Mouse (Mus musculus): Measurements from ENCODE around the gene Ap3b2. TPM values are rescaled to one million over a fixed set of nuclear protein-coding genes. Genes with fewer than 3 reads are reported as not detected.

Ap3b2 gene
- total and polyA plus RNA-seq, 3 experiments: 0.12 to 0.34 TPM; not detected in 1

DNA sequence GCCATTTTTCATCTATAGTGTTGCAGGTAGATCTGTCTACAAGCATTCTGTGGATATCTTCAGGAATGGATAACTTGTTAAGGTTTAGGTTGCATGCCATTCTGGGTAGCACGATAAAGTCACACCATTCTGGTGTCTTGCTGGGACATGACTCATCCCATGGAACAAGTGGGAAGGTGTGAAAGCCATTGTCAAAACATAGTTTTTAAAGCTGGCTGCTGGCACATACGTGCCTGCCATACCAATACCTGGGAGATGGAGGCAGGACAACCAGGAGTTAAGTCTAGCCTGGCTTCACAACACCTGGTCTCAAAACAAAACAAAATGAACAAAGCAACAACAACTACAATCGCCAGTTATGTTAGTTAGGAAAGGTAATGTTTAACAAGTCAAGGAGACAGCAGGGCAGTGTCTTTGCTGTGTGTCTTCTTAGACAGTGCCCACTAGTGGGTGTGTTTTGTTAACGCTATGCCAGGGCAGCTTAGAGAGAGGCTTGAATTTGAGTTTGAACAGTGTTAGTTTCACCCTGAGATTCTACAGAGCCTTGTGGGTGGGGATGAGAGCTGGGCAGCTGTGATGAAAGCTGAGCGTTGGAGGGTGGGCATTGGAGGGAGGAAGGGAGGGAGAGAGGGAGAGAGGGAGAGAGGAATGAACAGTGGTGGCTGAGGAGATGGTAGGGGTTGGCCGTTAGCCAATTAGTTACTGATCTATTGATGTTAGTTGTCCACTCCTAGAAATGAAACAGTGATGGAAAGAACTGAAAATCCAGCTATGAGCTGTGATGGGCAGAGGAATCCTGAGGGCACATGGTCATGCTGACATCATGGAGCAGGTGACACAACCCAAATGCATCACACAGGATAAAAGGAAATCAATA lies 22.7 kb upstream of the Ap3b2 start:
- WGBS: 61% methylated on average over 6 of the region's 6 CpGs
- H3K27ac ChIP-seq: no peak overlapping the region
- H3K9ac ChIP-seq (ENCODE audit: low read depth, low read length): no peak overlapping the region
- H3K36me3 ChIP-seq (ENCODE audit: control insufficient read depth, insufficient read depth, low read length): no peaks in the 10 kb centered on the region
- intact Hi-C loops (cut with DNase I): no loop called here
- no peaks in the 10 kb centered on the region for H3K79me2 ChIP-seq (replicated peaks; ENCODE audit: control insufficient read depth, insufficient read depth, low read length)
- no peaks in the 10 kb centered on the region for H3K27me3 ChIP-seq (ENCODE audit: control insufficient read depth, insufficient read depth, low read length)
- H3K4me3 ChIP-seq: no peak overlapping the region
- TF ChIP-seq EP300 (IDR thresholded peaks at IDR 0.05; ENCODE audit: insufficient read depth, low read depth, low read length) (no peak), POLR2A (IDR thresholded peaks at IDR 0.05; ENCODE audit: insufficient read depth, low read depth, low read length) (no peak), CTCF (IDR thresholded peaks at IDR 0.05) (no peak)
- DNase-seq: no peak
- no peaks in the 10 kb centered on the region for H3K4me1 ChIP-seq (ENCODE audit: control insufficient read depth, insufficient read depth, low read length)

DNA sequence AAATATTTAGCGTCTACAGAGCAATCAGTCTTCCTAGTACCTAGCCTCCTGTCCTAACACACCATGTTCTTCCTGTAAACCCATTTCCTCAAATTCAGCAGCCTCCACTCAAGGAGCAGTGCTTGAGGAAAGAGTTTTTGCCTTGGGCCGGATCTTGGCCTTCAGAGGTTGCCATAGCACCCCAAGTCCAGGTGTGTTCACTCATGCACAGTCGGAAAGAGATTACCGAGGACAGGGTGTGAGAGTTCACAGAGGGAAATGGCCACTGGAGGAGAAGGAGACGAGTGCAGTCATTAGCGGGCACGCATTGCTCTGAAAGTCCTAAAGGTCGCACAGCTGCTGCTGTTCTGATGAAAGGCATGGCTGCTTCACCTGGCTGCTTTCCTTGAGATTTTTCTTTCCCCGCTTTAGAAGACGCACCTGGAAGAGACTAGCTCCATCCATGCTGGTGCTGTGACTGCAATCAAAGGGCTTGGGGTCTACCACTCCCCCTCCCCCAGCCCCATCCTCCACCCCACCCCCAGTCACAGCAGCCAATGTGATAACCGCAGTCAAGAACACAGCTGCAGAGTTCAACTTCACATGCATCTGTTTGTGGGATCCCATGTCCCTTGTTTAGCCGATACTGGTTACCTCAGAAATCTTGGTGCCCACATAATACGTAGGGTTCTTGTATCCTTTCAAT lies 21.3 kb upstream of the Ap3b2 start:
- H3K79me2 ChIP-seq (replicated peaks; ENCODE audit: control insufficient read depth, insufficient read depth, low read length): no peaks in the 10 kb centered on the region
- H3K27ac ChIP-seq: no peak overlapping the region
- no peak for DNase-seq
- WGBS: 54% methylated on average over 13 of the region's 13 CpGs
- H3K4me3 ChIP-seq: no peak overlapping the region
- intact Hi-C loops (cut with DNase I): no loop called here
- TF ChIP-seq EP300 (IDR thresholded peaks at IDR 0.05; ENCODE audit: insufficient read depth, low read depth, low read length) (no peak), POLR2A (IDR thresholded peaks at IDR 0.05; ENCODE audit: insufficient read depth, low read depth, low read length) (no peak), CTCF (IDR thresholded peaks at IDR 0.05) (no peak)
- H3K4me1 ChIP-seq (ENCODE audit: control insufficient read depth, insufficient read depth, low read length): no peaks in the 10 kb centered on the region
- no peak overlapping the region for H3K9ac ChIP-seq (ENCODE audit: low read depth, low read length)
- H3K27me3 ChIP-seq (ENCODE audit: control insufficient read depth, insufficient read depth, low read length): no peaks in the 10 kb centered on the region
- no peaks in the 10 kb centered on the region for H3K36me3 ChIP-seq (ENCODE audit: control insufficient read depth, insufficient read depth, low read length)

DNA sequence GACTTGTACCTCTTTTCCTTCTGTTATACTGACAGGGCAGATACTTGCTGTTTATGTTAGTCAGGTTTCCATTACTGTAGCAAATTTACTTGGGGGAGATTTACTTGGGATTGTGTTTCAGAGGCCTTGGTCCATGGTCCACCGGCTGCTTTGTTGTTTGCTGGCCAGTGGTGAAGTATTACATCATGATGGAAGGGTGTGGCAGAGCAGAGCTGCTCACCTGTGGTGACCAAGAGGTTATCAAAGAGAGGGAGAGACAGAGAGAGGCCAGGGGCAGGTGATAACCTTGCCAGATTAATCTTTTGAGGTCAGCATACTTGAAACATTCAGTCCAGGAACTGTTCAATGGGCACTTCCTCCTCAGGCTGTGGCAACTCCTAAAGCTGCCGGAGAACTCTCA lies 7.3 kb upstream of the Ap3b2 start:
- WGBS: 59% methylated on average over 2 of the region's 2 CpGs
- Histone ChIP-seq H3K27ac (no peak overlapping the region), H3K4me1 (ENCODE audit: control insufficient read depth, insufficient read depth, low read length) (no peaks in the 10 kb centered on the region), H3K9ac (ENCODE audit: low read depth, low read length) (no peak overlapping the region), H3K79me2 (replicated peaks; ENCODE audit: control insufficient read depth, insufficient read depth, low read length) (no peaks in the 10 kb centered on the region), H3K27me3 (ENCODE audit: control insufficient read depth, insufficient read depth, low read length) (no peaks in the 10 kb centered on the region), H3K4me3 (no peak overlapping the region), H3K36me3 (ENCODE audit: control insufficient read depth, insufficient read depth, low read length) (no peaks in the 10 kb centered on the region)
- no peak for TF ChIP-seq EP300 (IDR thresholded peaks at IDR 0.05; ENCODE audit: insufficient read depth, low read depth, low read length)
- no peak for TF ChIP-seq CTCF (IDR thresholded peaks at IDR 0.05)
- no peak for TF ChIP-seq POLR2A (IDR thresholded peaks at IDR 0.05; ENCODE audit: insufficient read depth, low read depth, low read length)
- no peak for DNase-seq
- intact Hi-C loops (cut with DNase I): no loop called here

DNA sequence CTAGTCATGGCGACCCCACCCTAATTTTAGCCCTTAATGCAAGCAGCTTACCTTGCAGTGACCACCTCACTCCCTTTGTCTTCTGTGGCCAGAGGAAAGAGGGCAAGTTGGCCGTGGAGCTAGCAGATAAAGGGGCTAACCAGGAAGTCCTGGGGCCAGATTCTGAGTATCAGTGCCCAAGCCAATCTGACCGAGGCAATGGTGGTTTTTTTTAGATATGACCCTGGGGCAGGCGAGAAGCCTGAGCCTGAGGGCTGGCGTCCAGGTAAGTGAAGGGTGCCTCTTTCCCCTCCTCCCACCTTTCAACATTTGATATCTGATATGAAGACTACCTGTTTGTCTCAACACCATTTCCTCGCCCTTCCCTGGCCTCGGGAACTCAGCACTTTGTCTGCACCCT lies 4.5 kb upstream of the Ap3b2 start, which contains the start of gene BC048679:
Gene BC048679, minus strand, starts transcription at position 101 of the 400 bp plus-strand sequence.
- TF ChIP-seq CTCF (IDR thresholded peaks at IDR 0.05) (no peak), EP300 (IDR thresholded peaks at IDR 0.05; ENCODE audit: insufficient read depth, low read depth, low read length) (no peak), POLR2A (IDR thresholded peaks at IDR 0.05; ENCODE audit: insufficient read depth, low read depth, low read length) (no peak)
- Histone ChIP-seq H3K4me1 (ENCODE audit: control insufficient read depth, insufficient read depth, low read length) (no peaks in the 10 kb centered on the region), H3K36me3 (ENCODE audit: control insufficient read depth, insufficient read depth, low read length) (no peaks in the 10 kb centered on the region), H3K27ac (no peak within 1 kb of the TSS), H3K9ac (ENCODE audit: low read depth, low read length) (no peak within 1 kb of the TSS), H3K4me3 (no peak within 1 kb of the TSS), H3K79me2 (replicated peaks; ENCODE audit: control insufficient read depth, insufficient read depth, low read length) (no peaks in the 10 kb centered on the region), H3K27me3 (ENCODE audit: control insufficient read depth, insufficient read depth, low read length) (0 out of 2 replicates have a peak, but pooled peaks cover 2% of the 10 kb centered on the region)
- intact Hi-C loops (cut with DNase I): no loop called here
- no peak for DNase-seq
- WGBS: 34% methylated on average over 7 of the region's 7 CpGs

DNA sequence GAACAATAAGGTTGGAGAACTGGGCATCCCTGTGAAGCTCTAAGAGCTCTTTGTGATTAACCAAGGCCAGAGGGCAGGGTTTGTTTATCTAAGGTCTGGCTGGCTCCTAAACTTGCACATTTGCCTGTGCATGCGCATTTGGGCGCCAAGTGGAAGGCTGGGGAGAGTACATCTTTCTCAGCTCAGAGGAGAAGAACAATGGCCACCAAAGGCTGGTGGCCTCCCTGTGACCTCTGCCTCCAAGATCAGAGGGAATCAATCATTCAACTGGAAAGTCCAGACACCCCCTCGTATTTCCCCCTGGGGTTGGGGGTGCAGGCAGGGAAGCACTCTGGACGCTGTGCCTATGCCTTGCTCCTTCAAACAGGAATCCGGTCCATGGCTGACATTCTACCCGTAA lies 3.4 kb upstream of the Ap3b2 start:
- 46% methylated on average over 6 of the region's 6 CpGs for WGBS
- no peak for TF ChIP-seq POLR2A (IDR thresholded peaks at IDR 0.05; ENCODE audit: insufficient read depth, low read depth, low read length)
- no peak for TF ChIP-seq CTCF (IDR thresholded peaks at IDR 0.05)
- TF ChIP-seq EP300 (IDR thresholded peaks at IDR 0.05; ENCODE audit: insufficient read depth, low read depth, low read length): no peak
- H3K27ac ChIP-seq: no peak overlapping the region
- no peaks in the 10 kb centered on the region for H3K4me1 ChIP-seq (ENCODE audit: control insufficient read depth, insufficient read depth, low read length)
- H3K27me3 ChIP-seq (ENCODE audit: control insufficient read depth, insufficient read depth, low read length): 0 out of 2 replicates have a peak, but pooled peaks cover 2% of the 10 kb centered on the region
- H3K9ac ChIP-seq (ENCODE audit: low read depth, low read length): no peak overlapping the region
- no peaks in the 10 kb centered on the region for H3K36me3 ChIP-seq (ENCODE audit: control insufficient read depth, insufficient read depth, low read length)
- DNase-seq: no peak
- intact Hi-C loops (cut with DNase I): no loop called here
- H3K79me2 ChIP-seq (replicated peaks; ENCODE audit: control insufficient read depth, insufficient read depth, low read length): no peaks in the 10 kb centered on the region
- H3K4me3 ChIP-seq: no peak overlapping the region

DNA sequence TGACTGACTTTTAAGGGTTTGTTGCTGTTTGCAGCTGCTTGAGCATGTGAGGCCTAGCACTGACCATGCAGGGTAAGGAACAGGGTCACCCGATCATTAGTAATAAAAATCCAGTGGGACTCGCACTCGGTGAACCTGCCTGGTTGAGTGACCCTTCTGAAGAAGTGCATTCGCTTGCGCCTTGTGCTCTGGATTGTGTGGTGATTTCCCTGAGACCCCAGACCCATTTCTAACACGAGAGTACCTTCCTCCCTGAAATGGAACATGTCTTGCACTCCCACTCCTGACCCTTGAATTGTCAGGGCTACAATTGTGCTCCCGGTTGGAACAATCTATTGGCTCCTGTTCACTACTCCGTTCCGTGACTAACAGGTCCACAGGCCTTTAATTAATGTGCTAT lies 1.1 kb downstream of the Ap3b2 start:
- 64% methylated on average over 9 of the region's 9 CpGs for WGBS
- no peaks in the 10 kb centered on the region for H3K79me2 ChIP-seq (replicated peaks; ENCODE audit: control insufficient read depth, insufficient read depth, low read length)
- no peak overlapping the region for H3K9ac ChIP-seq (ENCODE audit: low read depth, low read length)
- intact Hi-C loops (cut with DNase I): no loop called here
- H3K36me3 ChIP-seq (ENCODE audit: control insufficient read depth, insufficient read depth, low read length): no peaks in the 10 kb centered on the region
- TF ChIP-seq EP300 (IDR thresholded peaks at IDR 0.05; ENCODE audit: insufficient read depth, low read depth, low read length) (no peak), CTCF (IDR thresholded peaks at IDR 0.05) (no peak), POLR2A (IDR thresholded peaks at IDR 0.05; ENCODE audit: insufficient read depth, low read depth, low read length) (no peak)
- no peak for DNase-seq
- H3K27ac ChIP-seq: no peak overlapping the region
- no peaks in the 10 kb centered on the region for H3K4me1 ChIP-seq (ENCODE audit: control insufficient read depth, insufficient read depth, low read length)
- H3K4me3 ChIP-seq: no peak overlapping the region
- H3K27me3 ChIP-seq (ENCODE audit: control insufficient read depth, insufficient read depth, low read length): 0 out of 2 replicates have a peak, but pooled peaks cover 2% of the 10 kb centered on the region

Data from heart, adult 2 months (tissue).